Mouse (Mus musculus) kidney, postnatal 0 days (tissue): ENCODE measurements around the gene Prkce. TPM values are rescaled to one million over a fixed set of nuclear protein-coding genes. Genes with fewer than 3 reads are reported as not detected.
"Not testable (repeated sequence)": the region's sequence is repeated elsewhere in the genome, so short reads cannot be mapped to it uniquely, and the experiment has no call there.

Experiments
- ATAC-seq: fragments of 200-750 bp; cut with Nextera tagmentation; replicated peaks from 2 replicates; pipeline ENCODE4 v1.8.0; 2017; ENCODE audit warnings: low read depth, moderate number of reproducible peaks, moderate TSS enrichment, moderate library complexity; ENCODE audit not compliant: low FRiP score
- DNase-seq: peaks from one replicate; pipeline ENCODE4 v3.0.0-alpha.2; 2016; ENCODE audit warnings: low spot score
- H3K27ac ChIP-seq: fragments of 300-500 bp; sonication (generic); 2 replicates; pipeline ENCODE4 v1.5.1; 2014; ENCODE audit warnings: mild to moderate bottlenecking
- H3K27me3 ChIP-seq: fragments of 300-500 bp; sonication (generic); 2 replicates; pipeline ENCODE4 v1.6.1; 2014; ENCODE audit warnings: low read length, mixed read lengths; ENCODE audit not compliant: insufficient read depth
- H3K36me3 ChIP-seq: fragments of 300-500 bp; sonication (generic); 2 replicates; pipeline ENCODE4 v1.6.1; 2014; ENCODE audit warnings: low read length, mixed read lengths; ENCODE audit not compliant: insufficient read depth
- H3K4me1 ChIP-seq: fragments of 300-500 bp; sonication (generic); replicated peaks from 2 replicates; pipeline ENCODE4 v1.6.1; 2014; ENCODE audit warnings: antibody characterized with exemption, low read length, mixed read lengths; ENCODE audit not compliant: insufficient read depth
- H3K4me2 ChIP-seq: fragments of 300-500 bp; sonication (generic); 2 replicates; pipeline ENCODE4 v1.6.1; 2014; ENCODE audit warnings: mild to moderate bottlenecking, low read length, moderate library complexity, mixed read lengths
- H3K4me3 ChIP-seq: fragments of 300-500 bp; sonication (generic); replicated peaks from 2 replicates; pipeline ENCODE4 v1.5.1; 2014; ENCODE audit warnings: low read depth, low read length
- H3K9ac ChIP-seq: fragments of 300-500 bp; sonication (generic); 2 replicates; pipeline ENCODE4 v1.6.1; 2014; ENCODE audit warnings: low read depth, low read length
- H3K9me3 ChIP-seq: fragments of 300-500 bp; sonication (generic); replicated peaks from 2 replicates; pipeline ENCODE4 v1.6.1; 2016; ENCODE audit warnings: low read length, inconsistent platforms, mixed read lengths
- CTCF ChIP-seq: IDR thresholded peaks from 2 replicates; pipeline ENCODE4 v1.5.1; 2016; ENCODE audit warnings: antibody characterized with exemption, low read depth, mild to moderate bottlenecking, moderate library complexity
- WGBS: fragments of 180-500 bp; shearing (Covaris S2); extraction: QIAGEN DNeasy Blood & Tissue Kit; methylation state at CpG from one replicate; pipeline ENCODE4 v1.1.7; 2014; 5-methylcytosine and 5-hydroxymethylcytosine counted together
- polyA plus RNA-seq: library from polyadenylated mRNA; unstranded; fragments of >200 nt; fragmentation: Nextera tagmentation; extraction: Ambion mirVana; gene quantifications from 2 replicates; pipeline ENCODE4 v1.2.1, GENCODE M21; 2015

Prkce gene
- polyA plus RNA-seq, 1 experiment from 2014 or later = 6.0 TPM

GRCm38 (mm10) chr17:86466412-86466811 is 298.8 kb downstream of the Prkce start:
- WGBS = 68% methylated on average over 7 of the region's 7 CpGs

GRCm38 (mm10) chr17:86466871-86467270 is 299.3 kb downstream of the Prkce start:
- H3K4me3 ChIP-seq = no peak overlapping the region
- H3K27me3 ChIP-seq = no peaks in the 10 kb centered on the region
- no peak for TF ChIP-seq CTCF
- DNase-seq (no peak), ATAC-seq (no peak)
- peaks cover 20% of the 10 kb centered on the region for H3K4me1 ChIP-seq
- no peak overlapping the region for H3K4me2 ChIP-seq
- no peak overlapping the region for H3K27ac ChIP-seq
- no peaks in the 10 kb centered on the region for H3K9me3 ChIP-seq
- 23% methylated on average over 7 of the region's 7 CpGs for WGBS
- H3K36me3 ChIP-seq = no peaks in the 10 kb centered on the region
- H3K9ac ChIP-seq = no peak overlapping the region

More at GRCm38 (mm10) chr17:86466412-86466811, 298.8 kb downstream of the Prkce start:
- Histone ChIP-seq H3K4me1 (peaks cover 20% of the 10 kb centered on the region), H3K27ac (peak overlapping the region; percentile 16; the same call in 1 of the 2 replicates), H3K9me3 (no peaks in the 10 kb centered on the region), H3K27me3 (no peaks in the 10 kb centered on the region), H3K36me3 (no peaks in the 10 kb centered on the region), H3K9ac (no peak overlapping the region), H3K4me2 (no peak overlapping the region), H3K4me3 (no peak overlapping the region)
- no peak for TF ChIP-seq CTCF
- no peak for ATAC-seq
- DNase-seq = no peak

- no peak for TF ChIP-seq CTCF
- Histone ChIP-seq H3K9ac (no peak overlapping the region), H3K9me3 (no peaks in the 10 kb centered on the region), H3K4me1 (peaks cover 20% of the 10 kb centered on the region), H3K36me3 (no peaks in the 10 kb centered on the region), H3K27me3 (no peaks in the 10 kb centered on the region), H3K4me3 (no peak overlapping the region), H3K27ac (no peak overlapping the region), H3K4me2 (no peak overlapping the region)
- 43% methylated on average over 10 of the region's 10 CpGs for WGBS
- no peak for DNase-seq
- ATAC-seq = no peak
Observed at GRCm38 (mm10) chr17:86467291-86467898, 299.8 kb downstream of the Prkce start.

GRCm38 (mm10) chr17:86467967-86468366 is 300.4 kb downstream of the Prkce start:
- no peak for DNase-seq
- 81% methylated on average over 5 of the region's 5 CpGs for WGBS
- Histone ChIP-seq H3K4me3 (no peak overlapping the region), H3K9me3 (no peaks in the 10 kb centered on the region), H3K27ac (no peak overlapping the region), H3K4me2 (no peak overlapping the region), H3K27me3 (no peaks in the 10 kb centered on the region), H3K9ac (no peak overlapping the region), H3K4me1 (peaks cover 20% of the 10 kb centered on the region), H3K36me3 (no peaks in the 10 kb centered on the region)
- no peak for ATAC-seq
- no peak for TF ChIP-seq CTCF

- 81% methylated on average over 5 of the region's 5 CpGs for WGBS
- ATAC-seq (no peak), DNase-seq (no peak)
- no peaks in the 10 kb centered on the region for H3K27me3 ChIP-seq
- no peak for TF ChIP-seq CTCF
- H3K27ac ChIP-seq = no peak overlapping the region
- no peak overlapping the region for H3K4me3 ChIP-seq
- H3K9ac ChIP-seq = no peak overlapping the region
- H3K36me3 ChIP-seq = no peaks in the 10 kb centered on the region
- peaks cover 11% of the 10 kb centered on the region for H3K4me1 ChIP-seq
- H3K9me3 ChIP-seq = no peaks in the 10 kb centered on the region
- no peak overlapping the region for H3K4me2 ChIP-seq
Observed at GRCm38 (mm10) chr17:86470160-86470559, 302.6 kb downstream of the Prkce start.

GRCm38 (mm10) chr17:86471684-86472083 is 304.1 kb downstream of the Prkce start:
- Histone ChIP-seq H3K9me3 (no peaks in the 10 kb centered on the region), H3K9ac (no peak overlapping the region), H3K27ac (no peak overlapping the region), H3K27me3 (no peaks in the 10 kb centered on the region), H3K36me3 (no peaks in the 10 kb centered on the region), H3K4me3 (no peak overlapping the region), H3K4me2 (no peak overlapping the region), H3K4me1 (peaks cover 11% of the 10 kb centered on the region)
- DNase-seq (peak; percentile 54), ATAC-seq (no peak)
- TF ChIP-seq CTCF = peak; percentile 80
- WGBS = 52% methylated on average over 5 of the region's 5 CpGs

- Histone ChIP-seq H3K4me1 (no peaks in the 10 kb centered on the region), H3K27ac (no peak overlapping the region), H3K4me3 (no peak overlapping the region), H3K36me3 (no peaks in the 10 kb centered on the region), H3K9ac (no peak overlapping the region), H3K9me3 (no peaks in the 10 kb centered on the region), H3K4me2 (no peak overlapping the region), H3K27me3 (no peaks in the 10 kb centered on the region)
- TF ChIP-seq CTCF = no peak
- DNase-seq (no peak), ATAC-seq (no peak)
- 73% methylated on average over 10 of the region's 10 CpGs for WGBS
Observed at GRCm38 (mm10) chr17:86476674-86477073, 309.1 kb downstream of the Prkce start.

- H3K9ac ChIP-seq, H3K9me3 ChIP-seq, H3K4me3 ChIP-seq, H3K4me1 ChIP-seq, DNase-seq, H3K27me3 ChIP-seq, H3K27ac ChIP-seq, H3K36me3 ChIP-seq, H3K4me2 ChIP-seq, ATAC-seq: not testable (repeated sequence)
Observed at GRCm38 (mm10) chr17:86477401-86477800, 309.8 kb downstream of the Prkce start.
